Mouse (Mus musculus) cortical plate, adult 2 months (tissue): ENCODE results near the gene Frmd4a.

ENCODE experiments used
- CTCF ChIP-seq: fragments of 200-500 bp; IDR thresholded peaks from 2 replicates; pipeline ENCODE4 v1.5.1; 2011; ENCODE audit warnings: mild to moderate bottlenecking, control low read depth, low read length; ENCODE audit not compliant: insufficient read depth; ENCODE audit errors: extremely low read depth
- POLR2A ChIP-seq: fragments of 200-500 bp; IDR thresholded peaks from 2 replicates; pipeline ENCODE4 v1.6.1; 2011; ENCODE audit warnings: mild to moderate bottlenecking, low read length, control low read depth; ENCODE audit not compliant: insufficient read depth; ENCODE audit errors: extremely low read depth

- TF ChIP-seq POLR2A (no peak), CTCF (no peak)
Observed at GRCm38 (mm10) chr2:4036651-4037117, 19.2 kb downstream of the Frmd4a start.
